Mouse (Mus musculus) mature B cell (primary cell): ENCODE measurements around the gene Met.

ENCODE experiments used
- in situ Hi-C: fragments of 300-500 bp; cut with MboI; formaldehyde crosslinking; loops from 2 replicates; pipeline ENCODE4 v1.14.3; 2019

Gene Met

GRCm38 (mm10) chr6:17548786-17549185, 85.2 kb downstream of the Met start:
- in situ Hi-C loops, result no loop called here

DNA sequence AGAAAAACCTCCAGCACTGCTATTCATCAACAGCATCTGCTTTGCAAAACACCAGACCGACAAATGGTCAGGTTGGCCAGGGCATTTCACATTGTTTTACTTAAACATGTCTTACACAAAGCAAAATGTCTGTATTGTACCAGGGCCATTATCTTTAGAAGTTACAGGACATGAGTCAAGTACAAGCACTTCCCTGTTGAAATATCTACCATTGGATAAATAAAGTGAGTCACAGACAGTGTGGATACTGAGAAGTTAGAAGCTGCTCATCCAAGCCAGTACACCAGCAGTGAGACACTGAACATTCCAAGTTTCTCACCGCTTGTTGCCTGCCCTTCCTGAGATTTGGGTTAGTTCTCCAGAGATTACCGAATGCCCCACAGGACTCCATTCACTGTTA, 86.0 kb downstream of the Met start:
- in situ Hi-C loops, result no loop called here

GRCm38 (mm10) chr6:17554263-17554662, 90.7 kb downstream of the Met start:
- in situ Hi-C loops, result no loop called here

GRCm38 (mm10) chr6:17554757-17555156, 91.2 kb downstream of the Met start:
- in situ Hi-C loops, result no loop called here

DNA sequence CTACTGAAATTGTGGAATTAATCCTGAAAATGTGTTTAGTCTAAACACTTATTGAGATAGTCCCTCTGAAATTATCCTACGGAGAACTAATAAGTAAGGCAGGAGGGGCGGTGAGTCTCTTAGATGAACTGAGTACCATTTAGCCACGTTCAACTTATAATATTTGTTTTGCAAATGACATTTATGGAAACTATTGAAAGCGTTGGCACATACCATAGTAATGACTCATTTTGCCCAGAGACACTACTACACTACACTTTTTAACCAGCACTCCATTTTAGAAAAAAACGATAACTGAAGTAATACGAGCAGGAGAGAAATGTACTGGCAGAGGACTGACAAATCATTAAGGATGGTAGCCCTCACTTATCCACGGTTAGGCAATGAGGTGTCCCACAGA, 92.1 kb downstream of the Met start:
- in situ Hi-C loops, result no loop called here

- in situ Hi-C loops, result no loop called here
Measured at GRCm38 (mm10) chr6:17559657-17560056, 96.1 kb downstream of the Met start.

DNA sequence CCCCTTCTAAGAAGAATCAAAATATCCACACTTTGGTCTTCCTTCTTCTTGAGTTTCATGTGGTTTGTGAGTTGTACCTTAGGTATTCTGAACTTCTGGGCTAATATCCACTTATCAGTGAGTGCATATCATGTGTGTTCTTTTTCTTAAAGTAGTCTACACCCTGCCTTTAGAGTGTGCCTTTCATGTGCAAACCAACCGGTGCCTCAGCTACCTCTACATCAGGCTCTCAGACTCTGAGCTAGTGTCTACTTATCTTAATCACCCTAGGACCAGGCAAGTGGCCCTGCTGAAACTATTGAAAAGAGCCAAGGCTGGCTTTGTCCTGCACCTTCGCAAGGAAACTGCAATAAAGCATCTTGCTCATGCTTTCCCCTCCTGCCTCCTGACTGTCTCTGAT, 97.7 kb downstream of the Met start:
- in situ Hi-C loops, result no loop called here

- in situ Hi-C loops, result no loop called here
Measured at GRCm38 (mm10) chr6:17561886-17562285, 98.3 kb downstream of the Met start.

DNA sequence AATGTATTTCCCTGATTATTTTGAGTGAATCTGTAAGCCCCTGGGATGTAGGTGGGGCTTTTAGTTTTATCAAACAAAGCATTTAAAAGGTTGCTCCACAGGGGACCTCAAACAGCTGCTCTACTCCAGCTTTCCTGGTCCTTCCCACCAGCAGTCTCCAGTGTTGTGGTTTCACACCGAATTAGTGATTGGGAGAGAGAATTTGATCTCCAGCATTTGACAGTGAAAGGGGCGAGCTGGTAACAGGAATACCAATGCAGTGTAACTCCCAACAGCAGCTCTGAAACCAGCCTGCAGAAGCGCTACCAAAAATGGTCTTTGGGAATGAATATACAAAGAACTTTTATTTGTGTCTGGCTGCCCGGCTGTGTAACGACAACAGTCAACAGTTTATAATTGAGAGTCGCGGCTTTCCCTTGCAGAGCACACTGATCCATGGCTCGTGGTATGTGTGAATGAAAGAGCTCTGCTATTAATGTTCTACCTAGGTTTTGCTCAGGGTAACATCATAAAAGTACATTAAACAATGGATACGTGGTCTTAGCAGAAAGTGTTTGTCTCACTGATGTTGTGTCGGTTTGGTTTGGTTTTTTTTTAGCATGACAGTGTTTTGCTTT, 99.0 kb downstream of the Met start:
- in situ Hi-C loops, result no loop called here

DNA sequence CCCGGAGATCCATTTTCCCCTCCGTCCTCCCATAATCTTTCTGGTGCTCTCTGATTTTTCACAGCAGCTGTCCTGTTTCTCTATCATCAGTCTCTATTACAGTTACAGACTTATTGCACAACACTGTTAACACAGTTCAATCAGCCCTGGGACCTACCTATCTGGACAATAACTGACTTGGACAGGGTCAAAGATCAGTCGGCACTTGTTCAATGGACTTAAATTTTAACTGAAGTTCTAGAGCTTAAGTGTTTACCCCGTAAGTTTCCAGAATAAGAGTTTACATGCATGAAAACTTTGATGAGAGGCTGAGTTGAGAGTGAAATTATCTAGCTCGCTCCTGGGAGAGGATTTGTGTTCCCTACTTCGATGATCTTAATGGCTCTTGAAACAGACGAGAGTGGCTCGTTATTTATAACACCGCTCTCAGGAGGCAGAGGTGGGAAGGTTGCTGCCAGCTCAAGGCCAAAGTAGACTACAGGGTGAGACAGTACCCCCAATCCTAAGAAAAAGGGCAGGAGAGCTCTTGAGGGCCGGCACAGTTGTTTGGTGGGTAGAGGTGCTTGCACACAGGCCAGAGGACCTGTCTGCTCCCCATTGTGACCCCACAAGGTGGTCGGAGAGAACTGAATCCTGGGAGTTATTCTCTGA, 105.2 kb downstream of the Met start:
- in situ Hi-C loops, result no loop called here

DNA sequence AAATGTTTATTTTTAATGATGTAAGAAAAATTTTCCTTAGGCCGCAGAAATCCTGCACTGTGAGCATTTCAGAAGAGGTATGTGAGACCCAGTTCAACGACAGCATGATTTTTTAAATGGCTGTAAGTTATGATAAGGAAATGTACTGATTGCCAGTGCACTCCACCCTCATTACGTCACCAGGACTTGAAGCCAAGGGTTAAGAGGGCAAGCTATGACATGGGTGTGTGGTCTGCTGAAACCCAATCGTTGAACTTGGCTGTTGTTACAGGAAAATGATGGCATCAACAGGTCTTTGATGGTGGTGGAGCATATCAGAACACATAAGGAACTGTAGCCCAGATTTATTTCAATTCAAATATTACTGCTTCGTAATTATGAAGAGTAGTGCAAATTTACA, 109.6 kb downstream of the Met start:
- in situ Hi-C loops, result no loop called here

- in situ Hi-C loops, result no loop called here
Measured at GRCm38 (mm10) chr6:17573732-17574131, 110.1 kb downstream of the Met start.

- in situ Hi-C loops, result no loop called here
Measured at GRCm38 (mm10) chr6:17578092-17578760, 114.6 kb downstream of the Met start.

GRCm38 (mm10) chr6:17580349-17580748, 116.7 kb downstream of the Met start:
- in situ Hi-C loops, result no loop called here

- in situ Hi-C loops, result no loop called here
Measured at GRCm38 (mm10) chr6:17583982-17584381, 120.4 kb downstream of the Met start.

- in situ Hi-C loops, result no loop called here
Measured at GRCm38 (mm10) chr6:17589049-17589952, 125.7 kb downstream of the Met start.

DNA sequence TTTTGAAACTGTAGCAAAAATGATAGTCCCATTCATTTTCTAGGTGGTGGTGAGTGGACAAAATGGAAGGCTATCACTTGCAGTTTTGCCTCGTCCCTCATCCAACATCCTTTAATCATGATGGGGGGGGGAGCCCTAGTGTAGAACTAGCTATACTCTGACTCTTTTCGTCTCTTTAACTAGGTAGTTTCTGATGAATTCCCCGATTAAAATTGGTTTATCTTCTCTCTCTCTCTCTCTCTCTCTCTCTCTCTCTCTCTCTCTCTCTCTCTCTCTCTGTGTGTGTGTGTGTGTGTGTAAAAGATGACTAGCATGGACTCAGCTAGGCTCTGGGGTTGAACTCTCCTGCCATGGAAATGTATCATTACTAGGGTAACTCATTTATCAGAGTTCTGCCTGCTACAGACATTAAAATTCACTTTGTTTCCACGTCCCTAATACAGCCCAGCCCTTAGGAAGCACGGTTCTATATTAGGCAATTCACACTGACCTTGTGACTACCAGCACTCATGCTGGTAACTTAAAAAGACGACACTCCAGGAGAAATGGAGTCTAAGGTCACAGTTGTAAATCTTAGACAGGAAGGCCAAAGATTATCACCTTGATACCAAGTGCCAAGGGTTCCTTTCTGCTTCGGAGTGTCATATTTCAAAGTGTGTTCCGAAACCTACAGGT, 126.5 kb downstream of the Met start:
- in situ Hi-C loops, result no loop called here

DNA sequence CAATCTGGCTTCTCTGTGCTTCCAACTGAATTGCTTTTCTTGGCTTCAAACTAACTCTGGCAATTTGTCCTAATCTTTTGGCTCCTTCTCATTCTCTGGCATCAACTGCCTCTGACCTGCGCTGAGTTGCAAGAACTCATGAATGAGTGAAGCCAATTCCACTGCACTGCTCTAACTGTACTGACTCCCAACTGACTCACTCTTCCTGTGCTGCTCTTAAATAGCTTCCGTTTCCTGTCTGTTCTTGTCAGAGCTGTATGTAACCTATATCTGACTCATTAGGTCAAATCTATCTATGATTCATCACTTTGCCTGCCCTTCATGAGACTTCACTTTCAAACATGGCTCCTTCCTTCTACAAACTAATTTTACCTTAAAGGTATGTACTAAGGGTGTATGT, 130.4 kb downstream of the Met start:
- in situ Hi-C loops, result no loop called here

DNA sequence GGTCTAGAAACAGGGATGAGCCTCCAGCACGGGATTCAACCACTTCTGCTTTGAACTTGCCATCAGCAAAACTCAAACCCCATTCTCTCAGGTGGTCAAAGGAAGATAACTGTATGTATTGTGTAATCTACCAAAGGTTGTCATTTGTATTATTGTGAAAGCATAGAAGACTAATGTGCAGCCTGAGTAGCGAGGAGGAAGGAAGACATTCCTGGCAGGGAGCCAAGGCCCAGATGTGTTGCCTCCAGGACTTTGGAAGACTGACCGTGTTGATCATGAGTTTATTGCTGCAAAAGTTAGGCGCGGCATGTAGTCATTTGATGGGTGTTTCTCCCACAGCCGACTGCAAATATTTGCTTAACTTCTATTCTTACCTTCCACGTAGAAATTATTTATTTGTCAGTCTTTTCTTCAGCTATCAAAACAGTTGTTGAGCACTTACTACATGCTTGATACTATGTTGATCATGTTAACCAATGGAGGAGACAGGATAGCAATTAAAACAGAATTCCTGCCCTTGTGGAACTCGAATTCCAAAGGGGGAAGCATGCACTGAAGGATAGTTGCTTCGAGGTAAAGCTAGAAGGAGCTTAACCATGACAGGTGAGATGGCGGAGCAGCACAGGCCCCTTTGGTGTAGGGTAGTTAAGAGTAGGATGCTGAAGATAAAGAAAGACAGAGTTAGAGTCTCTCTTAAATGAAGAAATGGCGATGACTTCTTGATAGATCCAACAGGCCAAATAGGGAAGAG, 132.3 kb downstream of the Met start:
- in situ Hi-C loops, result no loop called here

DNA sequence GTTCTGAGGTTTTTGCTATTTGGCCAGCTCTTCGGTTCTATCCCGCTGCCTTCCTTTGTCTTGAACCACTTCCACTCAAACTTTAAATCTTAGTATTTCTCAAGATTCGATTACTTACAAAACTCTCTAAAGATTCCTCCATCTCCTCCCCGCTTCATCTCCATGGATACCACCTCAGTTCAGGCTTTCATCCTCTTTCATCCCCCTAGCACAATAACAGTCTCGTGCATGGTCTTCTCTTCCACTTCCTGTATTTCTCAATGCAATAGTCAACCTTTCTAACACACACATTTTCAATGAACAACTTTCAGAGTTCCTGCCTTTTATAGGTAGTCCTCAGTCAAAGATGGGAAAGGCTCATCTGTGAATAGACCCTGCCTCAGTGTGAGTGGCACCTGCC, 135.8 kb downstream of the Met start:
- in situ Hi-C loops, result no loop called here

GRCm38 (mm10) chr6:17601526-17601925, 137.9 kb downstream of the Met start:
- in situ Hi-C loops, result no loop called here
